Mouse (Mus musculus): ENCODE measurements around the gene A530064D06Rik.
"Not testable (repeated sequence)": the region's sequence is repeated elsewhere in the genome, so short reads cannot be mapped to it uniquely, and the experiment has no call there.

A530064D06Rik gene

GRCm38 (mm10) chr17:48167103-48167502, at the start of gene A530064D06Rik:
Gene A530064D06Rik, minus strand, starts transcription at chr17:48167275.
- DNase-seq (ENCODE audit: low read depth) = not testable (repeated sequence)

- no peak for DNase-seq (ENCODE audit: low read depth)
Observed at GRCm38 (mm10) chr17:48215429-48215828, 48.4 kb upstream of the A530064D06Rik start.

DNA sequence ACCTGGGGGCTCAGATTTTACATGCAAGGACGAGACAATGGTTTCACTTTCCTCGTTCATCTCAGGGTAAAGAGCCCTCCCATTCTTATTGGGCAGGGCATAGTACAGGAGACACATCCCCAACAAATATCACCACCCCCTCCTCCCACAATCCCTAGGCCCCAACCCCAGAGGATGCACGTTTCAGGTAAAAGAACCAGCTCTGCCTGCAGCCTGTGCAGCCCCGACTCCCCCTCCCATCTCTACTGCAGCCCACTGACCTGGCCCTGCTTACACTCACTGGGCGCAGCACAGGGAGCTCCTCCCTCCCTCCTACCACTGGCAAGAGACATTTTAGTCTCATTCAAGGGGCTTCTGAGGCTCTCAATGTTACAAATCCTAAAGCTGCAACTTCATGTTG, 46.4 kb upstream of the A530064D06Rik start:
- no peak for DNase-seq (ENCODE audit: low read depth)

- DNase-seq (ENCODE audit: low read depth) = no peak
Observed at GRCm38 (mm10) chr17:48212596-48212995, 45.5 kb upstream of the A530064D06Rik start.

GRCm38 (mm10) chr17:48203086-48203485, 36.0 kb upstream of the A530064D06Rik start:
- no peak for DNase-seq (ENCODE audit: low read depth)

- no peak for DNase-seq (ENCODE audit: low read depth)
Observed at GRCm38 (mm10) chr17:48192366-48192765, 25.3 kb upstream of the A530064D06Rik start.

- no peak for DNase-seq (ENCODE audit: low read depth)
Observed at GRCm38 (mm10) chr17:48185252-48185651, 18.2 kb upstream of the A530064D06Rik start.

DNA sequence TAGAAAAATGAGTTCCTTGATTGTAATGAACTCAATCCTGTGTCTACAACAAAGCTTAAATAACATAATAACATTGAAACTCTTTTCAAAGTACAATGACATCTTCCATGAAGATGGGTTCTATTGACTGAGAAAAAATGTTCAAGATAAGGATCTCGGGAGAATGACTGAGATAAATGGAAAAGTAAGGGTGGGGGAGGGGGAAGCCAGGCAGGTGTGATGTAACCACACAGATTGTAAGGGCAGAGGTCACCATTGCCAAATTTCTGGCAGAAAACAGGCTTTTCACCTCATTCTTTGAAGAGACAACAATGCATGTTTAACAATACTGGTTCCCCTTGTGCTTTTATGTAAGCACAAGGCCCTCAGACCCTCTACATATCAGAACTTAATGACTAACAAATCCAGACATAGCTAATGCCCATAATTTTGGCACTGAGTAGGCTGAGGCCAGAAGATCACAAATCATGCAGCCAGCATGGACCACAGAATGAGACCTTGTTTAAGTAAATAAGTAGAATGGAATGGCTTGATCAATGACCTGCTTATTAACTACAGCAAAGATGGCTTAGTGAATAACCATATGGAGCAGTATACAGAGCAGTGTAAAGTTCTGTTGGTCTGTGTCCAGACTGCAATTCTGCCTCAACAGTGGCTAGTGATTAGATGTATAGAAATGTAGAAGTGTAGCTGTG, 9.5 kb downstream of the A530064D06Rik start:
- DNase-seq (ENCODE audit: low read depth) = no peak

DNA sequence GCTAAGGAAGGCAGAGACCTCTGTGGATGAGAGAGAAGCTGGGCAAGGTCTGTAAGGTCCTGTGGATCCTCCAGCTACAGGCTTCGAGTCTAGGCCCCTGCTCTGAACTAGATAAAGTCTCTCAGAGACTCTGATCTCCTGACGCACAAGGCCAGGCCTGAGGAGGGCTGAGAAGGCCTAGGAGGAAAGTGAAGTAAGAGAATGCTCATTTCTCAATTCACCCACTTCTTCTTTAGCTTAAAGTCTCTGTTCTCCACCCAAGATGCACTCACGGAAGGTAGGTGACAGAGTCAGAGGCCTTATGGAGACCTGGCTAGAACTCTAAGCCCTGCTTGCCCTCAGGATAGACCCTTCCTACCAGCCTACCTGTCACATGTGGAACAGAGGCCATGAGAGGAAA, 21.0 kb downstream of the A530064D06Rik start, which contains the start of gene 9830107B12Rik:
TSS of gene 9830107B12Rik (minus strand) at position 149 of the 400 bp plus-strand sequence.
- no peak for DNase-seq (ENCODE audit: low read depth)

DNA sequence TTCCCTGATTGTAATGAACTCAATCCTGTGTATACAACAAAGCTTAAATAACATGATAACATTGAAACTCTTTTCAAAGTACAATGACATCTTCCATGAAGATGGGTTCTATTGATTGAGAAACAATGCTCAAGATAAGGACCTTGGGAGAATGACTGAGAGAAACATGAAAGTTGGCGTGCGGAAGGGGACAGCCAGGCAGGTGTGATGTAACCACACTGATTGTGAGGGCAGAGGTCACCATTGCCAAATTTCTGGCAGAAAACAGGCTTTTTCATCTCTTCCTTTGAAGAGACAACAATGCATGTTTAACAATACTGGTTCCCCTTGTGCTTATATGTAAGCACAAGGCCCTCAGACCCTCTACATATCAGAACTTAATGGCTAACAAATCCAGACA, 34.3 kb downstream of the A530064D06Rik start:
- no peak for DNase-seq (ENCODE audit: low read depth)

DNA sequence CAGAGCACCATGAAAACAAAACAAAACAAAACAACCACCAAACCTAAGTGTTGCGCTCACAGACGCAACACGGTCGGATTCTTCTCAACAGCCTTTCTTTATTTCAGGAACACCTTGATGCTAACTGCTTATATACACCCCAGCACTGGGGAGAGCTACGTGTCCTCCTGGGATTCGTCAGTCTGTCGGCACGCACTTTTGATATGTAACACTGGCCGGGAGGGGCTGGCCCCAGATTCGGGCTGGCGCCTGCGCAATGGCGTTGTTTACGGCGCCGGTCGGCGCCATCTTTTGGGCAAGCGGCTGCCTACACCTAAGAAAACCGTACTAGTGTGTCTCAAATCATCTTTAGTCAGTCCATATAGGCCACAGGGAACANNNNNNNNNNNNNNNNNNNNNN, 46.6 kb downstream of the A530064D06Rik start:
- no peak for DNase-seq (ENCODE audit: low read depth)

- DNase-seq (ENCODE audit: low read depth) = peak; percentile 36
Observed at GRCm38 (mm10) chr17:48119656-48120055, 47.4 kb downstream of the A530064D06Rik start.

- DNase-seq (ENCODE audit: low read depth) = no peak
Observed at GRCm38 (mm10) chr17:48118570-48118969, 48.5 kb downstream of the A530064D06Rik start.

DNA sequence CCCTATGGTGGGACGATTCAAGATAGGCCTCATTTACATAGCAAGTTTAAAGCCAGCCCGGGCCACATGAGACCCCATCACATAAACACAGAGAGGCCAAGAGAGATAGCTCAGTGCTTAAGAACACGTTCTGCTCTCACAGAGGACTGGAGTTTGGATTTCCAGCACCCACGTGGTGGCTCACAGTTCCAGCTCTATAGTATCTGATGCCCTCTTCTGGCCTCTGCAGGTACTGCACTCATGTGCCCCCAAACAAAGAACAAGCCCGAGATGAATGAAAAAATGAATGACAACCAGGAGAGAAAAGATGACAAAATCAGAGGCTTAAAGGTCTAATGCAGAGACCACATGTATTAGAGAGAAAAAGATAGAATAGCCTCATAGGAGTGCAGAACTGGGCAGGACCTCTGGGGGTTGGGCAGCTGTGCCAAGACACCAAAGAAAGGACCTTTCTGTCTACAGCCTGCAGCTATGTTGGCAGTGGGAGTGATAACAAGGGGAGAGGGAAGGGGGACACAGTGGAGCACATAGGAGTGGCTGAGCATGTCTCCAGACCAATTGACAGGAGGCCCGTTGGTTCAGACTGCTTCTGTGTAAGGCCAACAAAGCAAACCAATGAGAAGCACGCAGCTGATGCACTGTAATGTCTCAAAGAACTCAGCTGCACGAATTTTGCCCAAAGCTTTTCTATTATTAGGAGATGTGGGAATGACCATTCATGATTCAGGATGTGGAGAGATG, 56.4 kb downstream of the A530064D06Rik start:
- DNase-seq (ENCODE audit: low read depth) = no peak

GRCm38 (mm10) chr17:48108520-48108919, 58.6 kb downstream of the A530064D06Rik start:
- DNase-seq (ENCODE audit: low read depth) = no peak

- no peak for DNase-seq (ENCODE audit: low read depth)
Observed at GRCm38 (mm10) chr17:48107862-48108261, 59.2 kb downstream of the A530064D06Rik start.

DNA sequence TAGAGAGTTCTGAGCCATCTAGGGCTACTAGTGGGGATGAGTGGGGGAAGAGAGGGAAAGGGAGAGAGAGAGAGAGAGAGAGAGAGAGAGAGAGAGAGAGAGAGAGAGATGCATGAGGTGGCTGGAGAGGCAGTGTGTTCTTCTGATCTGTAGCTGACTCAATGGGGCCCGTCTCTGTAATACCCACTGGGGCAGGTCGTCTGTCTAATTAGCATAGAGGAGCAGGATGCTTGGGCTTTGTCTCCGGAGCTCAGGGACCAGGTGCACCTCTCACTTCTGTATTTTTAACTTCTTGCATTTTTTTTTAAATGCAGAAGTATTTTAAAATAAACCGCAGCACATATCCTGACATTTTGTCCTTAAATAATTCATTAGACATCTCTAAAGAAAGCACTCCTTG, 59.7 kb downstream of the A530064D06Rik start:
- no peak for DNase-seq (ENCODE audit: low read depth)

DNA sequence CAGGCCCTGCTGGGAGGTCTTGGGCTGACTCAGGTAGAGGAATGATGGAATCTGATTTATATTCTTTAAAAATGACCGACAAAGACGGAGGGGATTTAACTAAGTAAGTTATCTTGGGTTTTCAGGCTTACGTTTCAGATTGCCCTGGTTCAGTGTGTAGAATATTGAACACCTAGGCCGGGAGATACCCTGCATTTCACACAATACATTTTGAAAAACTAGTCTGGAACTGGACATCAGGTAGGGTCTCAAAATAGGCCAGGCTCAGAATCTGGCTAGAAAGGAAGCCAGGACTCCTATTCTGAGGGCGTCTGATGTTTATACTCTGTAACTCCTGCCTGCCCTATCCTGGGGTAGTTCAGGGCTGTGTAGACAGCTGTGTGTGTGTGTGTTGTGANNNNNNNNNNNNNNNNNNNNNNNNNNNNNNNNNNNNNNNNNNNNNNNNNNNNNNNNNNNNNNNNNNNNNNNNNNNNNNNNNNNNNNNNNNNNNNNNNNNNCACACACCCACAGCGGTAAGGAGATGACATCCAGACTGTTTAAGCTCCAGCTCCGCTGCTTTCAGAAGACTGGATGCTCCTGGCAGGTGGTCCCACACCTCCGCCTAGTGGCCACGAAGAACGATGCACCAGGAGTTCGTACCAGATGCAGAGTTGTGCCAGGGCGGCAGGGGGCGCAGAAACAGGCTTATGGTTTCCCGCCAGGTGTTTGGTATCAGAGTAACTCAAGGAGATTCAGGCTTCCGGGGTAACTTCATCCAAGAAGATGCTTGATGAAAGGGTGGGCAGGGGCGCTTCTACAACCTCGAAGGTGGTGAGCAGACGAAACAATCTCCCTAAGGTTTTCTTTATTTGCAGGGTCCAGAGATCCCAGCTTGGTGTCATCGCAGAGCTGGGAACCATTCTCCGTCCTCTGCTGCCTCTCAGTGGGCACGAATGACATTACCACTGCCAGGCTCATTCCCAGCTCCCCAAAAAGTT, 66.3 kb downstream of the A530064D06Rik start:
- peak; percentile 60 for DNase-seq (ENCODE audit: low read depth)

DNA sequence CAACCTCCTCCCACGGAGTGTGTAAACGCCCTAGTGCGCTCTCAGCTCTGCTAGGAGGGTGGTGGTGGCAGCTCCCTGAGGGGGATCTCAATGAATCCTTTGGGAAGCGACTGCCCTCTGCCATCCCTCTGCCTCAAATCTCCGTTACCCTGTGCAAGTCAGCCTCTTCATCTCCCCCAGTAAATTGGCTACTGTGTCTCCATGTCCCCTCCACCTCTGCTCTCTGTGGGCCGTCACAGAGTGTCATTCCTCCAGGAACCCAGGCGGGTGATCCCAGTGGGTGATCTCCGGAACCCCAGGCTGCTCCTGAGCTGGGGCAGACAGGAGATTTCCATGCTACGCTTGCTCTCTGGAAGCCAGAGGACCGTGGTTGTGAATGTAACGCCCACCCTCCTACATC, 67.8 kb downstream of the A530064D06Rik start:
- no peak for DNase-seq (ENCODE audit: low read depth)
